Mouse (Mus musculus) embryonic fibroblast, embryonic 13.5 days (primary cell): ENCODE data around the gene Apol7c. TPM values are rescaled to one million over a fixed set of nuclear protein-coding genes. Genes with fewer than 3 reads are reported as not detected.
"Not testable (repeated sequence)": the region's sequence is repeated elsewhere in the genome, so short reads cannot be mapped to it uniquely, and the experiment has no call there.

Experiments used
- H3K27ac ChIP-seq: 2 replicates; pipeline ENCODE4 v1.5.1; 2012; ENCODE audit warnings: low read length, control low read depth, inconsistent platforms; ENCODE audit not compliant: insufficient read depth
- H3K4me1 ChIP-seq: 2 replicates; pipeline ENCODE4 v1.6.1; 2011; ENCODE audit warnings: low read length; ENCODE audit not compliant: control insufficient read depth, insufficient read depth
- H3K4me3 ChIP-seq: 2 replicates; pipeline ENCODE4 v1.5.1; 2011; ENCODE audit warnings: mild to moderate bottlenecking, control low read depth, low read length; ENCODE audit not compliant: insufficient read depth
- CTCF ChIP-seq: IDR thresholded peaks from 2 replicates; pipeline ENCODE4 v1.5.1; 2011; ENCODE audit warnings: mild to moderate bottlenecking, control low read depth, low read length, moderate library complexity, borderline replicate concordance; ENCODE audit not compliant: insufficient read depth
- POLR2A ChIP-seq: IDR thresholded peaks from 2 replicates; pipeline ENCODE4 v1.6.1; 2011; ENCODE audit warnings: low read depth, mild to moderate bottlenecking, control low read depth, low read length, moderate library complexity
- polyA plus RNA-seq: library from polyadenylated mRNA; stranded (reverse); fragments of >200 nt; gene quantifications from 2 replicates; pipeline ENCODE4 v1.2.4, GENCODE M21; 2011; ENCODE audit warnings: low read depth; ENCODE audit not compliant: missing spikeins, insufficient read length

The Apol7c gene
- polyA plus RNA-seq, 1 experiment = not detected

GRCm38 (mm10) chr15:77482140-77482794 lies 50.8 kb downstream of the Apol7c start:
- Histone ChIP-seq H3K27ac (no peak overlapping the region), H3K4me1 (no peaks in the 10 kb centered on the region), H3K4me3 (no peak overlapping the region)
- TF ChIP-seq POLR2A = no peak
- TF ChIP-seq CTCF = no peak

DNA sequence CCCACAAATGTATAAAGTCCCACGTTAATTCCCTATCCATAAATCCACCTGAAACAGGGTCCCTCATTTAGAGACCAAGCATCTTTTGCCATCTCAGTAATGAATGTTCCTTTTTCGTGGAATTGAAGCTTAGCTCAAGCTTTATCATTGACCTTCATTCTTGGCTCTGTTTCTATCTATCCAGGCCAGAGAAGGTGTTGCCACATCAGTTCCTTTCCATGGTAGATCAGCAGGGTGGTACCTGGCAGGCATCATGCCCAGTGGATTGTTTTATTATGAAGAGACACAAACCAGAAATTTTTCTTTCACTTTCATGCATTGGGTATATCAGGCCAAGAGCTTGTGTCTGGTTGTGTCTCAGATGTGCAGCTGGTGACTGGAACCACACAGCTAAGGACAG lies 56.4 kb downstream of the Apol7c start, which contains the start of gene Apol10a:
TSS of gene Apol10a (plus strand) at position 355 of the 400 bp plus-strand sequence.
- not testable (repeated sequence) for H3K27ac ChIP-seq, H3K4me3 ChIP-seq, H3K4me1 ChIP-seq

Other genes with a start within 250 kb of the Apol7c start
- 228 and 253 TPM in 2 replicates for gene Rbfox2, start 226.3 kb downstream of the Apol7c start, polyA plus RNA-seq
- gene Apol7a, start 134.2 kb downstream of the Apol7c start, polyA plus RNA-seq = 0.76 and 1.3 TPM in 2 replicates
- 3.9 and 5.5 TPM in 2 replicates for gene Apol9a, start 122.2 kb downstream of the Apol7c start, polyA plus RNA-seq
- gene Apol7b, start 85.8 kb downstream of the Apol7c start, polyA plus RNA-seq = not detected in 2 replicates
- gene Apol10a, start 56.3 kb downstream of the Apol7c start, polyA plus RNA-seq = not detected in 2 replicates
- not detected in 2 replicates for gene Apol11a, start 25.0 kb downstream of the Apol7c start, polyA plus RNA-seq
- not detected in 2 replicates for gene 1700025B11Rik, start 28.6 kb upstream of the Apol7c start, polyA plus RNA-seq
- gene Apol10b, start 62.8 kb upstream of the Apol7c start, polyA plus RNA-seq = 0.30 and 0.48 TPM in 2 replicates
- gene Gm36245, start 65.9 kb upstream of the Apol7c start, polyA plus RNA-seq = not detected in 2 replicates
- not detected in 2 replicates for gene Apol11b, start 110.0 kb upstream of the Apol7c start, polyA plus RNA-seq
- not detected in 2 replicates for gene Apol7e, start 165.5 kb upstream of the Apol7c start, polyA plus RNA-seq
- 0.46 and 1.3 TPM in 2 replicates for gene Apol9b, start 195.7 kb upstream of the Apol7c start, polyA plus RNA-seq
- 0.58 and 2.6 TPM in 2 replicates for gene Apol8, start 223.7 kb upstream of the Apol7c start, polyA plus RNA-seq